Mouse (Mus musculus) hindbrain, embryonic 12.5 days (tissue): ENCODE measurements around the gene Ubqln4. TPM values are rescaled to one million over a fixed set of nuclear protein-coding genes. Genes with fewer than 3 reads are reported as not detected.

Experiments used
- ATAC-seq: fragments of 200-750 bp; cut with Nextera tagmentation; 2 replicates; pipeline ENCODE4 v1.8.0; 2017; ENCODE audit warnings: moderate TSS enrichment; ENCODE audit not compliant: low FRiP score
- H3K27ac ChIP-seq: fragments of 300-500 bp; sonication (generic); 2 replicates; pipeline ENCODE4 v1.5.1; 2016; ENCODE audit warnings: mild to moderate bottlenecking
- H3K27me3 ChIP-seq: fragments of 300-500 bp; sonication (generic); 2 replicates; pipeline ENCODE4 v1.6.1; 2016; ENCODE audit warnings: mild to moderate bottlenecking
- H3K36me3 ChIP-seq: fragments of 300-500 bp; sonication (generic); 2 replicates; pipeline ENCODE4 v1.6.1; 2016; ENCODE audit warnings: mild to moderate bottlenecking
- H3K4me1 ChIP-seq: fragments of 300-500 bp; sonication (generic); 2 replicates; pipeline ENCODE4 v1.6.1; 2016
- H3K4me2 ChIP-seq: fragments of 300-500 bp; sonication (generic); replicated peaks from 2 replicates; pipeline ENCODE4 v1.6.1; 2016; ENCODE audit warnings: mild to moderate bottlenecking
- H3K4me3 ChIP-seq: fragments of 300-500 bp; sonication (generic); 2 replicates; pipeline ENCODE4 v1.5.1; 2016; ENCODE audit warnings: mild to moderate bottlenecking
- H3K9ac ChIP-seq: fragments of 300-500 bp; sonication (generic); 2 replicates; pipeline ENCODE4 v1.6.1; 2016; ENCODE audit warnings: mild to moderate bottlenecking, moderate library complexity
- H3K9me3 ChIP-seq: fragments of 300-500 bp; sonication (generic); replicated peaks from 2 replicates; pipeline ENCODE4 v1.6.1; 2016; ENCODE audit warnings: mild to moderate bottlenecking
- WGBS: fragments of 180-500 bp; shearing (Covaris S2); methylation state at CpG from one replicate; pipeline ENCODE4 v1.1.7; 2016; 5-methylcytosine and 5-hydroxymethylcytosine counted together
- polyA plus RNA-seq: library from polyadenylated mRNA; unstranded; fragments of >200 nt; fragmentation: Nextera tagmentation; extraction: Ambion mirVana; gene quantifications from 2 replicates; pipeline ENCODE4 v1.2.1, GENCODE M21; 2016

The Ubqln4 gene
- polyA plus RNA-seq, 1 experiment from 2014 or later, result 60.7 TPM

DNA sequence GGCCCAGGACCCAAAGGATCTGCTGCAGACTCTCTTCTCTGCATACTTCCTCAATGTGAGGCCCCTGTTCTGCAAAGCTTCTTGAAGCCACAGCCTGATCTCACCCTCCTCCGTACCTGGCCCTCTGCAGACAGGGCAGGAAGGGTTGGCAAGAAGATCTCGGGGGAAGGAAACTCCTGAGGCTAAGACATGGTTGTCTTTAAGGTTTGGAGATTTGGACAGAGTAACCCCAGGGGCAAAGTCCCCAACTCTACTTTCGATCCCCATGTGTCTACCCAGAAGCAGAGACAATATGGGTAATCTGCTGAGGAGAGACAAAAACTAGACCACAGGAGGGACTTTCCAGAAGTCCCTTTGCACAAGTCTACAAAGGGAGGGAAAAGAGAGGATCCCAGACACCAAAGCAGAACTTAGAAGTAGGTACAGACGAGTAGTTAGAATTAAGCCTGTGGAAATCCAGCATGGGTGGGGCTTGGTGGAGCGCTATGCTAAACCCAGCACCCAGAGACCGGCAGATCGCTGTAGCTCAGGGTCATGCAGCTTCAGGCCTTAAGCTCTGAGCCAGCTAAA lies 39.9 kb upstream of the Ubqln4 start:
- Histone ChIP-seq H3K9ac (no peak overlapping the region), H3K4me2 (no peak overlapping the region), H3K27me3 (no peaks in the 10 kb centered on the region), H3K36me3 (no peaks in the 10 kb centered on the region), H3K9me3 (no peaks in the 10 kb centered on the region), H3K4me1 (peaks cover 44% of the 10 kb centered on the region), H3K27ac (no peak overlapping the region), H3K4me3 (no peak overlapping the region)
- WGBS, result 80% methylated on average over 7 of the region's 7 CpGs
- ATAC-seq, result no peak

DNA sequence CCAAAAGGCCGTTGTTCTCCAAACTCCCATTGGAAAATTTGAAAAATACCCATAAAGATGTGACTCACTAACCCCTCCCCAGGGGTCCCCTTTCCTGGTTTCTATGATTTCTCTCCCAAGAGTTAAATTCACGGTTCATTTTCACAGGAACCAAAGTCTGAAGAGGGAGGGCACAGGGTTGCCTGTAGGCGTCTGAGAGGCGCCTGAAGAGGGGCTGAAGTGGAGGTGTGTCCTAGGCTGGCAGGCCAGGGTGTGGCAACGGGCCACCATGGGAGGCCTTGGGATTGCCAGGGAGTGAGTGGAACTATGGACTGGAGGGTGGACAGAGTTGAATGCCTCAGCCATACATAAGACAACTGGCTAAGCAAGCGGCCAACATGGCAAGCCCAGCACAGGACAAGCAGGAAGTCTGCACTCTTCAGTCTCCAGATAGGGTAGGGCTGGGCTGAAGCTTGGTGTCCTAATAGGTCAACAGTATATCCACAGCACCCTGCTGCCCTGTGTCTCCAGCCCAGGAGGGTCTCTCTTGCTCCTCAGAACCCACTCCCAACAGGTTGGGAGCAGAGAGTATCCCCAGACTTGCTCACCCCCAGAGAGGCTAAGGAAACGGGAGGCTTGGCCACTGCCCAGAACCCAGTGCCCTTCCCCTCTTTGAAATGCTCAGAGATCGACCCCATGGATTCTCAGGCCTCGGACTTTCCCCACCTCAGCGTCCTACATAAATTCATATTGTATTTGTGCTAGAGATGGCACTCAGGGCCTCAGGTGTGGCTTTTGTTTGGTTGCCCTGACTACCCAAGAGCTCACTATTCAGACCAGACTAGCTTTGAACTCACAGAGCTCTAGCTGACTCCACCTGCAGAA lies 39.1 kb upstream of the Ubqln4 start:
- no peak overlapping the region for H3K9ac ChIP-seq
- H3K4me1 ChIP-seq, result peaks cover 40% of the 10 kb centered on the region
- H3K4me3 ChIP-seq, result no peak overlapping the region
- no peak for ATAC-seq
- WGBS, result 77% methylated on average over 10 of the region's 10 CpGs
- H3K36me3 ChIP-seq, result no peaks in the 10 kb centered on the region
- no peaks in the 10 kb centered on the region for H3K9me3 ChIP-seq
- no peak overlapping the region for H3K4me2 ChIP-seq
- no peaks in the 10 kb centered on the region for H3K27me3 ChIP-seq
- H3K27ac ChIP-seq, result no peak overlapping the region

DNA sequence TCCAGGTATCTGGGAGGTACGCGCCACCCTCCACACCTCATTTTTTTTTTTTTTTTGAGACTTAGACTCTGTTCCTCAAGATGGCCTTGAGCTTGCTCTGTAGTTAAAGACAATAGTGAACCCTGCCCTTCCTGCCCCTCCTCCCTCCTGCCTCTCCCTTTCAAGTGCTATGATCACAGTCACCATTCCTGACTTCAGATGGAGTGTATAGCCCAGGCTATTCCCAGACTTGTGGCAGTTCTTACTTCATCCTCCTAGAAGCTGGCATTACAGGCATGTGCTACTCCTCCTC lies 38.5 kb upstream of the Ubqln4 start:
- Histone ChIP-seq H3K4me2 (no peak overlapping the region), H3K9ac (no peak overlapping the region), H3K27ac (no peak overlapping the region), H3K36me3 (no peaks in the 10 kb centered on the region), H3K9me3 (no peaks in the 10 kb centered on the region), H3K4me1 (peaks cover 34% of the 10 kb centered on the region), H3K27me3 (no peaks in the 10 kb centered on the region), H3K4me3 (no peak overlapping the region)
- 82% methylated on average over 2 of the region's 2 CpGs for WGBS
- ATAC-seq, result no peak

DNA sequence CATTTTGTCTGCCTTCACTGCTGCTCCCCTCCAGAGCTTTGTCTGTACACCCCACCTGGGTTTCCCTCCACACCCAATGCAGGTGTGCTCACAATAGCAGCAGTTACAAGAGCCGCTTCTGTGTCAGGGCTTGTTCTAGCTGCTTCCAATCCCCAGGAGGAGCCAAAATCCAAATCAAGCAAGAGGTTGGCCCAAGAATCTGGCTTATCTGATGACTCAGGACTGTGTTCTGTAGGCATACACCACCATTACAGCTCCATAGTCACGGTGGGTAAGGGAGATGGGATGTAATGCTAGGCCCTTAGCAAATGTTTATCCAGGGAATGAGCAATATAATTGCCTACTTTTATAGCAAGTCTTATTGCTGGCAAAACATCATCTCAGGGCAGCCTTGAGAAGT lies 37.2 kb upstream of the Ubqln4 start:
- 90% methylated on average over 2 of the region's 2 CpGs for WGBS
- H3K27me3 ChIP-seq, result no peaks in the 10 kb centered on the region
- H3K36me3 ChIP-seq, result no peaks in the 10 kb centered on the region
- no peaks in the 10 kb centered on the region for H3K9me3 ChIP-seq
- H3K4me3 ChIP-seq, result no peak overlapping the region
- H3K9ac ChIP-seq, result no peak overlapping the region
- no peak overlapping the region for H3K27ac ChIP-seq
- H3K4me1 ChIP-seq, result peaks cover 24% of the 10 kb centered on the region
- no peak for ATAC-seq
- H3K4me2 ChIP-seq, result no peak overlapping the region

DNA sequence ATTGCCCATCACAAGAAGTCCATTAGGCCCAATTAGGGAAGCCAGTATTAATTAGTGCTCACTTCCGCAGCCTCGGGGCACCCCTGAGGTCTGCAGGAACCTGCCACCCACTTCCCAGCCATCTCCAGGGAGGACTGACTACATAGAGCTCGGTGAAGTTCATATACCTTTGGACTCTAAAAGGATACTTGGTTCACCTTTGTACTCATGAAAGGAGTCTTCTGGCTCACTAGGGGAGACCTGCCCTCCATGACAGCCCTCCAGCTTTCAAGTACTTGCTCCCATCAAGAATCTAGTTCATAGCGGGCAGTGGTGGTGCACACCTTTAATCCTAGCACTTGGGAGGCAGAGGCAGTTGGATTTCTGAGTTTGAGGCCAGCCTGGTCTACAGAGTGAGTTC lies 35.1 kb upstream of the Ubqln4 start:
- H3K36me3 ChIP-seq, result peaks cover 6% of the 10 kb centered on the region; the same call in 1 of the 2 replicates
- no peak for ATAC-seq
- H3K27me3 ChIP-seq, result no peaks in the 10 kb centered on the region
- 91% methylated on average over 4 of the region's 4 CpGs for WGBS
- no peak overlapping the region for H3K4me3 ChIP-seq
- peaks cover 5% of the 10 kb centered on the region for H3K4me1 ChIP-seq
- no peaks in the 10 kb centered on the region for H3K9me3 ChIP-seq
- no peak overlapping the region for H3K9ac ChIP-seq
- H3K4me2 ChIP-seq, result no peak overlapping the region
- H3K27ac ChIP-seq, result no peak overlapping the region

DNA sequence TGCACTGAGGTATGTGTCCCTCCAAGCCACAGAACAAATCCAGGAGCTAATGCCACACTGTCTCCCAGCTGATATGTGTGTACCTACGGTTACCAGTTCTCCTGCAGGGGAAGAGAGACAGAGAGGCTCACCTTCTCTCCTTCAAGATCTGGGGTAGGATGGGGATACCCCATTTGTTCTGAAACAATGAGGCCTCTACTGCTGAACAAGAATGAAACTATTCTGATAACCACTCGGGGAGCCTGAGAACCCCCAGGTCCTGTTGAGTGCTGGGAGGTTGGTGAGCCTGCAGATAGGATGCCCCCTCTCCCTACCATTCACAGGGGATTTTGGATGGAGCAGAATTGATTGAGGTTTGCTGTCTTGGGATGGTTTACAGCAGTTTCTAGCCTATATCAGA lies 33.5 kb upstream of the Ubqln4 start:
- Histone ChIP-seq H3K27ac (no peak overlapping the region), H3K27me3 (no peaks in the 10 kb centered on the region), H3K4me3 (no peak overlapping the region), H3K9ac (no peak overlapping the region), H3K36me3 (peaks cover 21% of the 10 kb centered on the region; the same call in 1 of the 2 replicates), H3K4me2 (no peak overlapping the region), H3K9me3 (no peaks in the 10 kb centered on the region), H3K4me1 (no peaks in the 10 kb centered on the region)
- WGBS, result 81% methylated on average over 2 of the region's 2 CpGs
- ATAC-seq, result no peak

DNA sequence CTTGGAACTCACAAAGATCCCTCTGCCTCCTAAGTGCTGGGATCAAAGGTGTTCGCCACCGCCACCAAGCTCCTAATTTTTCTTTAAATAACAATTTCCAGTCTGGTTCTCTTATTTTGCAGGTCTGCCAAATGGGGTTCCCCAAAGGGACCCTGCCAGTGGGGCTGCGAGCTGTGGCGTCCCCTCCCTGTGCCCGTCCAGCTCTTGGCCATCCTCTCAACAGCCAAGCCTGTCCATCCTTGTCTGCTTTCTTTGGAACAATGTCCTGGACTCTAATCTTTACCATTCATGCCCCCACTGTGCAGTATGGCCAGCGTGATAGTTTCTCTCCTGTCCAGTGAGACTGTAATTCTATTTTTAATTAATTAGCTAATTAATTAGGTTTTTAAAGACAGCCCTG lies 32.4 kb upstream of the Ubqln4 start:
- Histone ChIP-seq H3K27ac (no peak overlapping the region), H3K4me2 (no peak overlapping the region), H3K9me3 (no peaks in the 10 kb centered on the region), H3K9ac (no peak overlapping the region), H3K4me3 (no peak overlapping the region), H3K27me3 (no peaks in the 10 kb centered on the region), H3K4me1 (peaks cover 6% of the 10 kb centered on the region), H3K36me3 (peaks cover 24% of the 10 kb centered on the region; the same call in 1 of the 2 replicates)
- WGBS, result 93% methylated on average over 6 of the region's 6 CpGs
- ATAC-seq, result no peak

DNA sequence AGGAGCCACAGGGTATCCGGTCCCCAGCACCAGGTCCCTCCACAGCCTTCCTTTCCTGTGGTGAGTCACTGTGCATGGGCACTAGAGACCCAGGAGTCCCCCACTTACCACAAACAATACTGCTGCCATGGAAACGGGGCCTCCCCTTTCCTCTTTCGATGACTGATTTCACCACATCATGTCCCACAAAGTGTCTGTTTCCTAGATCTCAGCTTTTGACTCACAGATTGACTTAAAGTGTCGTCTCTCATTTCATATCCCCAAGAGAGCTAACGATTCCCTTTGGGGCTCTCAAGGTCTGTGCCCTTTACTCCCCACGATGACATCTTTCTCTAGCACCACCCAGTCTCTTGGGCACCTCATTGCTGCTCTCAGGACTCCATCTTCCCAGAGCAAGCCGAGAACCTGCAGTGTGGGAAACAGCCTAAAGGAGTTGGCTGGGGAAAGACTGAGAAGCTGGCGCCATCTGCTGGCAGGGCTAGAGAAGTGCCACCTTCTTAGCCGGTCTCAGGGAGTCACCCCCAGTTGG lies 31.7 kb upstream of the Ubqln4 start:
- Histone ChIP-seq H3K4me2 (no peak overlapping the region), H3K27me3 (no peaks in the 10 kb centered on the region), H3K9ac (0 out of 2 replicates have a peak overlapping the region, but pooled peaks have one; percentile 18), H3K4me3 (no peak overlapping the region), H3K9me3 (no peaks in the 10 kb centered on the region), H3K27ac (no peak overlapping the region), H3K4me1 (peaks cover 12% of the 10 kb centered on the region), H3K36me3 (peaks cover 24% of the 10 kb centered on the region; the same call in 1 of the 2 replicates)
- ATAC-seq, result peak; percentile 41; the same call in 1 of the 2 replicates
- 32% methylated on average over 9 of the region's 9 CpGs for WGBS

DNA sequence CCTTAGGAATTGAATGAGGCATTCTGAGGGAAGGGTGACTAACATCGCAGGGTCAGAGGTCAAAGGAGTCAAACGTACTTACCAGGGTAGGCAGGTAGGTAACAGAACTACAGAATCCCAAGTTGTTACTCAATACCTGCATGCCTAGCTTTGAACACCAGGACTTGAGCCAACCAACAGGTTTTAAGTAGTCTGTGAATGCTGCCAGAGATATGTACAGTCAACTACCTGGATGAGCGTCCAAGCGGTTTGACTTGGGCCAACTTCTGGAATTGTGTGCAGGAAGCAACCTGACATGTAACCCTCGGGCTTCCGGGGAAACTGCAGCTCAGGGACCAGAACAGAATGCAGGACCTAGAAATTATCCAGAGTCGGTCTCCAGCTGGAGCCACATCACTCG lies 30.5 kb upstream of the Ubqln4 start:
- ATAC-seq, result no peak
- Histone ChIP-seq H3K27ac (no peak overlapping the region), H3K4me1 (peaks cover 23% of the 10 kb centered on the region), H3K9ac (no peak overlapping the region), H3K4me3 (no peak overlapping the region), H3K36me3 (peaks cover 24% of the 10 kb centered on the region; the same call in 1 of the 2 replicates), H3K27me3 (no peaks in the 10 kb centered on the region), H3K4me2 (no peak overlapping the region), H3K9me3 (no peaks in the 10 kb centered on the region)
- WGBS, result 90% methylated on average over 8 of the region's 8 CpGs

DNA sequence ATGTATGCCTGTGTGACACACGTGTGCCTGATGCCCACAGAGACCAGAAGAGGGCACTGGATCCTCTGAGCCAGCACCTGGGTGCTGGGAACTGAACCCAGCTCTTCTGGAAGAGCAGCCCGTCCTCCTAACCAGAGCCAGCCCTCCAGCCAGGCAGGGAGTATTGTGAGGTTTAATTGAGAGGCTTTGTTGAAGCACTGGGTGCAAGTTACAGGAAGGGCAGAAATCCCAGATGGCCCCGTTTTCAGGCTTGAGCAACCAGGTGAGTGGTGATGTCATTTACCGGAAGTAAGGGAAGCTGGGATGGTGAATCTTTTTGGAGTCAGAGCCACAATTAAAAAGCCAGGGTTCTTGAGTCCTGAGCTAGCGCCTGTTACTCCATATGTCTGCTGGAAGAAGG lies 28.5 kb upstream of the Ubqln4 start:
- Histone ChIP-seq H3K4me2 (no peak overlapping the region), H3K27ac (no peak overlapping the region), H3K4me3 (no peak overlapping the region), H3K36me3 (peaks cover 24% of the 10 kb centered on the region; the same call in 1 of the 2 replicates), H3K4me1 (peaks cover 42% of the 10 kb centered on the region), H3K27me3 (no peaks in the 10 kb centered on the region), H3K9me3 (no peaks in the 10 kb centered on the region), H3K9ac (no peak overlapping the region)
- WGBS, result 85% methylated on average over 5 of the region's 5 CpGs
- ATAC-seq, result no peak

DNA sequence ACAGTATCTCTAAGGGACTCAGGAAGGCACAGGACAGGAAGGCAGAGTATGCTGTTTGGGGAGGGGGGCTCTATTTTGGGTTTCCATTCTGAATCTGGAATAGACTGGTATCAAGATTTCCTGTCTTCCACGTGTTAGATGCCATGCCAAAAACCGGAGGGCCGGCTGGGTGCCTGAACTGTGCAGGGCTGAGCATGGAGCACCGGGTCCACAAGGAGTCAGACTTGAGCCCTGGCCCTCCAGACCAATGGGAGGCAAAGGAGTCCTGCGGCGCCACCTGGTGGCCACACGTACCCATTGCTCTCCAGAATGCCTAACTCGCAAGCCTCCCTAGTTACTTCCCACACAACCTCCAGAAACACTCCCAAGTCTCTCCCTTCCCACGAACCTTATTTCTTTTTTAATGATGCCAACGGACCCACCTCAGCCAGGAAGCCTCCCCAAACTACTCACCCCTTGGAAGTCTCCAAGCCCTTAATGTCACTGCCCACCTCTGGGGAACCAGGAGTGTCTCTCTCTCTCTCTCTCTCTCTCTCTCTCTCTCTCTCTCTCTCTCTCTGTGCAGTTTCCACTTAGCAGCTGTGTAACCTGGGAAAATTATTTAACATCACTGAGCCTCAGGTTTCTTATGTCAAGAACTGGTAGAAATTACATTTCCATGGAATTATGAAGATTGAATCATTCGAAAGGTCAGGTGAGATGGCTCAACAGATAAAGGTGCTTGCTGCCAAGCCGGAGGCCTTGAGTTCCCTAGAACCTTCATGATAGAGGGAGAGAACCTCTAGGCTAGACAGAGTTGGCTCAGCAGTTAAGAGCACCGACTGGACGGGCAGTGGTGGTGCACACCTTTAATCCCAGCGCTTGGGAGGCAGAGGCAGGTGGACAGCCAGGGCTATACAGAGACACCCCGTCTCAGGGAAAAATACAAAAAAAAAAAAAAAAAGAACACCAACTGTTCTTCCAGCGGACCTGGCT lies 27.1 kb upstream of the Ubqln4 start:
- Histone ChIP-seq H3K4me2 (peak overlapping the region; percentile 31), H3K36me3 (peaks cover 24% of the 10 kb centered on the region; the same call in 1 of the 2 replicates), H3K27me3 (no peaks in the 10 kb centered on the region), H3K9ac (peak overlapping the region; percentile 39), H3K9me3 (no peaks in the 10 kb centered on the region), H3K4me1 (peaks cover 48% of the 10 kb centered on the region), H3K4me3 (no peak overlapping the region), H3K27ac (no peak overlapping the region)
- peak; percentile 72 for ATAC-seq
- WGBS, result 37% methylated on average over 17 of the region's 17 CpGs

DNA sequence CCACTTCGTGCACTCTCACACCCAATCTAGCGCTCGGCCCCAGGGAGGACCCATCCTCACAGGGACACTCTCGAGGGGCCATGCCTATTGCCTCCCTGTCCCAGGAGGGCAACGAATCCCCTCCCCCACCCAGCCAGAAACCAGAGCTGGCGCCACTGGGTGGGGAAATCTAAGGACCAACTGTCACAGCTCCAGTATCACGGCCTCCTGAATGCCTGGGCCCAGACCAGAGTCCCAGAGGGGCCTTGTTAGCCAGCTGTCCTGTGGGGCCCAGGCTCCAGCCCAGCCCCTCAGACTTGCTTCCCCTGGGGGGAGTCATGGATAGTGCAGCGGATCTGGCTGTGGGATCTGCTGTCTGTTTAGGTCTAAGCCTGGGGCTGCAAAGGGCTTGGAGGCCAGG lies 26.0 kb upstream of the Ubqln4 start:
- H3K9me3 ChIP-seq, result no peaks in the 10 kb centered on the region

More for the DNA sequence above, 26.0 kb upstream of the Ubqln4 start:
- peak overlapping the region; percentile 48; the same call in 1 of the 2 replicates for H3K9ac ChIP-seq
- 32% methylated on average over 8 of the region's 8 CpGs for WGBS
- H3K27ac ChIP-seq, result peak overlapping the region; percentile 62
- H3K36me3 ChIP-seq, result peaks cover 24% of the 10 kb centered on the region; the same call in 1 of the 2 replicates
- peak overlapping the region; percentile 93 for H3K4me2 ChIP-seq
- H3K27me3 ChIP-seq, result no peaks in the 10 kb centered on the region
- peak overlapping the region; percentile 22 for H3K4me3 ChIP-seq
- no peak for ATAC-seq
- peaks cover 48% of the 10 kb centered on the region for H3K4me1 ChIP-seq
